10 mouse cellular contexts compared by ENCODE assay signal in the genomic region with DNA sequence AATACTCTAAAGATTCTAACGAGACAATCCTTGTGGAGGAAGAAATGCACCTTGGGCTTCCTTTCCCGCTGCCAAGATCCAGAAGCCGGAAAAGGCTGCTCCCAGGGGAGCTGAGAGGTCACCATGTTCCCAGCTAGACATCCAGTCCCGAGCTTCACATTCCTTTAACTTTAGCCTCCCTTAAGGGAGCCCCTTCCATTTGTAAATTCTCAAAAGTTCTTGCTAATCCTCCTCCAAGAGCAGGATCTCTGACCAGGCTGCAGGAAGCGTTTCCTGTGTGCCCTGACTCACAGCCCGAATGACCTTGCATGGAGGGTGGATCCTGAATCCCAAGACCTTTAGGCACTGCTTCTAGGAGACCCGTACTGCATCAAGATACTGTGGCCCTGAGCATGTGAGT. TPM values are rescaled to one million over a fixed set of nuclear protein-coding genes. Genes with fewer than 3 reads are reported as not detected.
DNase-seq lines count a peak whose midpoint lies in the region; ATAC-seq and TF ChIP-seq lines count a peak whose summit lies in the region.
"Had no signal": no experiment of that assay in that cellular context is flagged by ENCODE, and none has a peak within 500 bp of the region (broad histone marks: within the 10 kb centered on the region; RNA-seq: fewer than 3 reads in every experiment).

No protein-coding gene starts in this region.

- no peak for TF ChIP-seq CTCF in lung, adult 2 months (IDR thresholded peaks at IDR 0.05; ENCODE audit: insufficient read depth, low read length)

- H3K27ac ChIP-seq in lung, embryonic 15.5 days = peak overlapping the region; percentile 20
- peak overlapping the region; percentile 67 for H3K27ac ChIP-seq in heart, embryonic 16.5 days (ENCODE audit: low read length)
- peak overlapping the region; percentile 79 for H3K27ac ChIP-seq in stomach, embryonic 16.5 days (ENCODE audit: low read length)
- H3K27ac ChIP-seq in forebrain, embryonic 12.5 days = no peak overlapping the region
- H3K27ac ChIP-seq: limb, embryonic 12.5 days had no signal

- no peaks in the 10 kb centered on the region for H3K27me3 ChIP-seq in lung, embryonic 15.5 days
- H3K27me3 ChIP-seq in heart, embryonic 16.5 days (ENCODE audit: control insufficient read depth, insufficient read depth, low read length) = no peaks in the 10 kb centered on the region
- no peaks in the 10 kb centered on the region for H3K27me3 ChIP-seq in stomach, embryonic 16.5 days (ENCODE audit: control insufficient read depth, insufficient read depth, low read length)
- no peaks in the 10 kb centered on the region for H3K27me3 ChIP-seq in forebrain, embryonic 12.5 days
- H3K27me3 ChIP-seq: limb, embryonic 12.5 days had no signal

- no peaks in the 10 kb centered on the region for H3K36me3 ChIP-seq in lung, embryonic 15.5 days
- H3K36me3 ChIP-seq in heart, embryonic 16.5 days (ENCODE audit: control insufficient read depth, insufficient read depth) = no peaks in the 10 kb centered on the region
- no peaks in the 10 kb centered on the region for H3K36me3 ChIP-seq in stomach, embryonic 16.5 days (ENCODE audit: control insufficient read depth, insufficient read depth, low read length)
- no peaks in the 10 kb centered on the region for H3K36me3 ChIP-seq in forebrain, embryonic 12.5 days (replicated peaks)
- H3K36me3 ChIP-seq: limb, embryonic 12.5 days had no signal

- peak; percentile 47 for ATAC-seq in lung, embryonic 15.5 days (ENCODE audit: borderline replicate concordance, extremely low read depth, low FRiP score, low TSS enrichment)
- peak; percentile 37; the same call in 1 of the 2 replicates for ATAC-seq in heart, embryonic 16.5 days (replicated peaks; ENCODE audit: extremely low read depth, insufficient read depth, low FRiP score)
- ATAC-seq in stomach, embryonic 16.5 days (ENCODE audit: insufficient read depth, low FRiP score) = 0 out of 2 replicates have a peak, but pooled peaks have one; percentile 24
- ATAC-seq in forebrain, embryonic 12.5 days (ENCODE audit: low FRiP score) = no peak

- no peak for TF ChIP-seq POLR2A in lung, adult 2 months (IDR thresholded peaks at IDR 0.05; ENCODE audit: borderline replicate concordance, extremely low read depth, low read depth, low read length)

- H3K4me1 ChIP-seq in lung, embryonic 15.5 days = peaks cover 12% of the 10 kb centered on the region
- peaks cover 4% of the 10 kb centered on the region; the same call in 1 of the 2 replicates for H3K4me1 ChIP-seq in lung, adult 2 months (ENCODE audit: control insufficient read depth, insufficient read depth, low read length)
- H3K4me1 ChIP-seq in heart, embryonic 16.5 days (ENCODE audit: control insufficient read depth, insufficient read depth, low read length) = peaks cover 10% of the 10 kb centered on the region
- peaks cover 10% of the 10 kb centered on the region for H3K4me1 ChIP-seq in stomach, embryonic 16.5 days (ENCODE audit: control insufficient read depth, insufficient read depth, low read length)
- peaks cover 3% of the 10 kb centered on the region; the same call in 1 of the 2 replicates for H3K4me1 ChIP-seq in forebrain, embryonic 12.5 days
- H3K4me1 ChIP-seq: limb, embryonic 12.5 days had no signal

- H3K9ac ChIP-seq in lung, embryonic 15.5 days = no peak overlapping the region
- H3K9ac ChIP-seq in heart, embryonic 16.5 days (ENCODE audit: low read length) = no peak overlapping the region
- no peak overlapping the region for H3K9ac ChIP-seq in stomach, embryonic 16.5 days (ENCODE audit: low read length)
- H3K9ac ChIP-seq in forebrain, embryonic 12.5 days = no peak overlapping the region
- H3K9ac ChIP-seq: limb, embryonic 12.5 days had no signal

- WGBS in lung, embryonic 15.5 days = 29% methylated on average over 7 of the region's 7 CpGs
- WGBS in lung, adult 2 months = 27% methylated on average over 7 of the region's 7 CpGs
- 25% methylated on average over 7 of the region's 7 CpGs for WGBS in heart, embryonic 16.5 days
- WGBS in stomach, embryonic 16.5 days = 36% methylated on average over 7 of the region's 7 CpGs
- WGBS in forebrain, embryonic 12.5 days = 69% methylated on average over 7 of the region's 7 CpGs

- H3K4me2 ChIP-seq in lung, embryonic 15.5 days = no peak overlapping the region
- H3K4me2 ChIP-seq in heart, embryonic 16.5 days (ENCODE audit: low read depth, low read length) = no peak overlapping the region; the same call in 1 of the 2 replicates
- H3K4me2 ChIP-seq in stomach, embryonic 16.5 days (ENCODE audit: low read depth, low read length) = no peak overlapping the region
- no peak overlapping the region for H3K4me2 ChIP-seq in forebrain, embryonic 12.5 days
- H3K4me2 ChIP-seq: limb, embryonic 12.5 days had no signal

- DNase-seq in lung, adult 2 months = no peak
- peak; percentile 79 for DNase-seq in kidney, postnatal 14 days
- no peak for DNase-seq in ovary, adult 18-20 months (ENCODE audit: low spot score)
- no peak for DNase-seq in Muller cell, postnatal 12 days (ENCODE audit: inconsistent ontology term)
- DNase-seq: thymus, adult 2 months had no signal

- H3K9me3 ChIP-seq in lung, embryonic 15.5 days = no peaks in the 10 kb centered on the region
- no peaks in the 10 kb centered on the region; the same call in 1 of the 2 replicates for H3K9me3 ChIP-seq in heart, embryonic 16.5 days (replicated peaks; ENCODE audit: control insufficient read depth, low read length)
- no peaks in the 10 kb centered on the region for H3K9me3 ChIP-seq in stomach, embryonic 16.5 days (replicated peaks; ENCODE audit: control insufficient read depth, low read length)
- no peaks in the 10 kb centered on the region for H3K9me3 ChIP-seq in forebrain, embryonic 12.5 days
- H3K9me3 ChIP-seq: limb, embryonic 12.5 days had no signal

- no peak overlapping the region for H3K4me3 ChIP-seq in lung, embryonic 15.5 days
- H3K4me3 ChIP-seq in lung, adult 2 months (replicated peaks; ENCODE audit: extremely low read depth, low read depth, low read length) = no peak overlapping the region
- H3K4me3 ChIP-seq in heart, embryonic 16.5 days (ENCODE audit: low read length) = no peak overlapping the region
- H3K4me3 ChIP-seq in stomach, embryonic 16.5 days (replicated peaks; ENCODE audit: low read length) = no peak overlapping the region
- no peak overlapping the region for H3K4me3 ChIP-seq in forebrain, embryonic 12.5 days (replicated peaks)
- H3K4me3 ChIP-seq: limb, embryonic 12.5 days had no signal

RNA-seq across cellular contexts. Expression of a gene that starts 53.5 kb away (rescaled TPM):
- polyA plus RNA-seq in lung, embryonic 15.5 days (2015; fragmentation: Nextera tagmentation; extraction: Ambion mirVana) = 359 and 369 TPM in 2 replicates
- 404 and 429 TPM in 2 replicates for polyA plus RNA-seq in lung, adult 2 months (2012; rRNA removed)
- 239 and 283 TPM in 2 replicates for polyA plus RNA-seq in heart, embryonic 16.5 days (2015; fragmentation: Nextera tagmentation; extraction: Ambion mirVana)
- 252 and 275 TPM in 2 replicates for polyA plus RNA-seq in stomach, embryonic 16.5 days (2015; fragmentation: Nextera tagmentation; extraction: Ambion mirVana)
- 54.4 and 59.7 TPM in 2 replicates for polyA plus RNA-seq in forebrain, embryonic 12.5 days (2016; fragmentation: Nextera tagmentation; extraction: Ambion mirVana)
